Mouse (Mus musculus) liver (tissue): ENCODE measurements around the gene Slit3.

Experiments used
- DNase-seq: peaks from one replicate; pipeline ENCODE4 v3.0.0-alpha.2; 2020; ENCODE audit warnings: mixed read lengths

Gene Slit3

DNA sequence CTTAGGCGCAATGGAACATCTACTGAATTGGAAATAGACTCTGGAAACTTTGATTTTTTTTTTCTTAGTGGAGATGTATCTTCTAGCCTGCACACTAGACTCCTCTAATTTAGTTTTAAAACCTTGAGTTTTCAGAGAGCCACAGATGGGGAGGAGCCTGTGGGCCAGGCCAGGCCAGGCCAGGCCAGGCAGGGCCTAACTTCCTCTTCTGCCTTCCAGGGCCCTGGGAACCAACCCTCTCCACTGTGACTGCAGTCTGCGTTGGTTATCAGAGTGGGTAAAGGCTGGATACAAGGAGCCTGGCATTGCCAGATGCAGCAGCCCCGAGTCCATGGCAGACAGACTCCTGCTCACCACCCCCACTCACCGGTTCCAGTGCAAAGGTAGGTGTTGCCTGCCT lies 539.9 kb downstream of the Slit3 start:
- DNase-seq, result no peak

DNA sequence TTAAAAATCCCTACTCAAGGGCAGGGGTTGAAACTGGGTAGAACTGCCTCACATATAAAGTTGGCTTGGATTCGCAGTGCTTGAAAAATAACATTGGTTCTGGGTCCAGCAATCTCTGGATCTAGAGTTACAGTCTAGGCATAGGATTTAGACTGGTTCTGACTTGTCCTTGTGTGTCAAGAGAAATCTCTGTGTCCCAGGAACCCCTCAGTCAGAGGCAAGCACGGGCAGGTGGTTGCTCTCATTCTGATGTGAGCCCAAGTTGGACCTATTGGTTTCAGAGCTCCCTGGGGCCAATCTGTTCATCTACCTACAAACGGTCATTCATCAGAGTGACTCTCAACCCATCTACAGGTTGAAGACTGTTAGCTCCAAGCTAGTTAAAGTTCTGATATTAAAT lies 541.9 kb downstream of the Slit3 start:
- no peak for DNase-seq

DNA sequence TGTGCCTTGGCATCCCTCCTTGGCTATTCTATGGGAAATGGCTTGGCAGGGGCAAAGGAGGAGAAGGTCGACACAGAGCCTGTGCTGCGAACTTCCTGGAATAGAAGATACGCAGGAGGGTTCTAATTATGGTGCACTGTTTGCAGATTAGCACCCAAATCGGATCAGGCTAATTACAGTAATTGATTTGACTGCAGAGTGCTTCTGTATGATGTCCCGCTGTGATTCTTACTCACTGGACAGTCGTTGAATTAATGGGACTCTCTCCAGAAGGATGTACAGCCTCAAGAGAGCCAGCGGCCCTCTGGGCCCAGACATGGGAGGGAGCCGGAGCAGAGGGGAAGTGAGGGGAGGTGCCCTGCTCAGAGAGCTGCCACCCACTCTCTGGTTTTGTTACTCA lies 542.6 kb downstream of the Slit3 start:
- DNase-seq, result no peak

DNA sequence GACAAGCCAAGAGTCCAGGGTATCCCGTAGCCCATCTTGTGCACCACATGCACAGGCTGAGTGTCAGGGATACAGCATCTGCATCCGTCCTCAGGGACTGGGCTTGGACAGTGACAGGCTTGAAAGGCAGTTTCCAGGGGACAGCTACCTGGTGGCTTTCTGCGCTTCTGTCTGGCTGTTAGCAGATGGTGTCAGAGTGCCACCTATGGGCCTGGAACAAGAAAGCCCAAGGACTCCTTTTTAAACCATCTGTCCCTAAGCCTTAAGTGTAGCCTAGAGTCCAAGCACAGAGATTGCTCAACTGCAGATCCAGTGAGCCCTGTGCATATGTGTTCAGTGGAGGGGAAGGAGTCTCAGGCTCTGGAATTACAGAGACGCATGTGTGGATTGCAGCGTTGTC lies 544.0 kb downstream of the Slit3 start:
- peak; percentile 8 for DNase-seq

GRCm38 (mm10) chr11:35667428-35667827 lies 546.4 kb downstream of the Slit3 start:
- DNase-seq, result no peak

GRCm38 (mm10) chr11:35668138-35668537 lies 547.1 kb downstream of the Slit3 start:
- DNase-seq, result no peak

GRCm38 (mm10) chr11:35668750-35669149 lies 547.7 kb downstream of the Slit3 start:
- DNase-seq, result no peak

GRCm38 (mm10) chr11:35669536-35669935 lies 548.5 kb downstream of the Slit3 start:
- no peak for DNase-seq

GRCm38 (mm10) chr11:35670181-35670580 lies 549.2 kb downstream of the Slit3 start:
- no peak for DNase-seq

GRCm38 (mm10) chr11:35670746-35671145 lies 549.7 kb downstream of the Slit3 start:
- no peak for DNase-seq

- no peak for DNase-seq
Observed at GRCm38 (mm10) chr11:35673050-35673449, 552.0 kb downstream of the Slit3 start.

DNA sequence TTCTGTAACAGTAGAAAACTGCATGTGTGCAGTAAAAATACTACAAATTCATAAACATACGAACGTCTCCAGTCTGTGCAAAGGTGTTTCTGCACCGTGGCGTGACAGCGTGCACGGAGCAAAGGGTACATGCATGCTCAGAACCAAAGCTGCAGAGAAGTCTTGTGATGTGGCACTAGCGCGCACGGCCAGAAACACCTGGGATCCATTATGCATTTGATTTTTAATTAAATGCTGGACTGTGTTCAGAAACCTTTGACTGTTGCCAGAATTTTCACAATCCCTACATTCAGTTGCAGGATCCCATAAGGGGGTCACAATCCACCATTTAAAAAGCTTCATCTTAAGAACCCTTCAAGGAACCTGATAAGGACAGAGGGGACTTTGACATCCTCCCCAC lies 553.2 kb downstream of the Slit3 start:
- DNase-seq, result no peak

DNA sequence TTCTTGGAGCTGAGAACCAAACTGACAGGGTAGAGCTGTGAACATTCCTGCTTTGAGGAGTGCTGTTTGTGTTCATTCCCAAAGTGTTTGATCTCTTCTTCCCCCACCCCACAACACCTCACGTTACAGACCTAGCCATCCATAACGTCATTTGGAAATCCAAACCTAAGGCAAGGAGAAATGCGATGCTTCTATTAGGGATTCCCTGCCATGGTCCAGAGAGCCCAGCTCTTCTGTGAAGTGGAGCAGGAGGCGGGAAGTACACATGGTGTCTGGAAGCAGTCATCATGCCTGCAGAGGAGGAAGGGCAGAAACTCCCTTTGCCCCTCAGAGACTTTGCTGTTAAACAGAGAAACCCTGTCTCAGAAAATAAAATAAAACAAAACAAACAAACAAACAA lies 555.7 kb downstream of the Slit3 start:
- no peak for DNase-seq

GRCm38 (mm10) chr11:35679976-35680375 lies 559.0 kb downstream of the Slit3 start:
- no peak for DNase-seq

GRCm38 (mm10) chr11:35687316-35687715 lies 566.3 kb downstream of the Slit3 start:
- DNase-seq, result no peak

DNA sequence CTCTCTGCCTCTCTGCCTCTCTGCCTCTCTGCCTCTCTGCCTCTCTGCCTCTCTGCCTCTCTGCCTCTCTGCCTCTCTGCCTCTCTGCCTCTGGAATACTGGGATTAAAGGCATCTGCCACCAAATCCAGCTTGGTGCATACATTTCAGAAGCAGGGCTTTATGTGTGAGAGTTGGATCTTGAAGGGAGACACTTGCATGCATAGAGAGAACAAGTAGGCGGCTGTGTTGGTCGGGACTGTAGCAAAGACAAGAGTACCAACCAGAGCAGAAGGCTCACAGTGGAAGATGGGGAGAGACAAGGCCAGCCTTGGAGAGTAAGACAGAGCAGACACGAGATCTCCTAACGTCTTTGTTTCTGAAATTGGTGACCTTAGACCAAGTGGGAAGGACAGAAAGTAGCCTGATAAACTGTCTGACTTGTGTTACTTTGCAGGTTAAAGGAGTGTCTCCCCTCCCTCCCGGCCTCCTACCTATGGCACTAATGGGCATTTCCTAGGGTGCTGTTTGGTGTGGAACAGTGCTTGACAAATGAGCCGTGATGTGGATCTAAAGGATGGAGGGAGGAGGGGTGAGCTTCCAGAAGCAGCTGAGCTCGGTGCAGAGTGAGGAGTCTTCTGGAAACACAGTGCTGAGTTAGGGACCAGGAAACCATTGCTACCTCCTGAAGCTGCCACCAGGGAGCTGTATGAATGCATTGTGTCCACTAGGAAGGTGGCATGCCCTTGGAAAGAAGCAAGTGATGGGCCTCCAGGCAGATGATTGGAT lies 569.7 kb downstream of the Slit3 start:
- DNase-seq, result no peak

DNA sequence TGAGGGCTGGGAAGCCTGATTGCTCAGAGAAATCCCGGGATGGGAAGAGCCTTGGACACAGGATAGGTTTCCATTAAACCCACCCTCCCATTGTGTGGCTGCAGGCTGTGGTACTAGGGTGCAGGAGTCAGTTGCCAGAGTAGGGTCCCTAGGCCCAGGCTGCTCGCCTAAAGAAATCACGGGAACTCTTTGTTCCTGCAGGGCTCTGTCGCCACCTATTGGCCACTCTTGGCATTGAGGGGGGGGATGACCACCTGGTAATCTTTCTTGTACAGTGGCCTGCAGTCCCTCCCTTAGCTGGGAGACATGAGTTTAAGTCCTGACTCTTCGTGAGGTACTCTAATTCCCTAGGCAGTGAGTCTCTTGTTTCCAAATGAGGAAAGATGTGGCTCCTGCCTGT lies 572.1 kb downstream of the Slit3 start:
- peak; percentile 67 for DNase-seq

DNA sequence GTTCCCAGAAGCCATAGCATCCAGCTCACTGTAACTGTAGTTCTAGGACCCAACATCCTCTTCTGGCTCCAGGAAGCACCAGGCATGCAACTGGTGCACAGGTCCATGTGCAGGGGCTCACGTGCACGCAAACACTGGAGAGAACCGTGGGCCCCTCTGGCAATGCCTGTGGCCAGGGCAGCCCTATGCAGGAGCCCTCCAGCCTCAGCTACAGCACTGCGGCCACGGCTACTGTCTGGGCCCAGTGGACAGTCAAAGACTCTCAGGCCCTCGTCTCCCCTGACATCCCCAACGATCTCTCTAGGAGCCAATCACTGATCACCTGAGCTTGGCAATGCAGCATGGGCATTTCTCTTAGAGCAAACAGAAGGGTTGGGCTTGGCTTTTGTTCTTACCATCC lies 572.6 kb downstream of the Slit3 start:
- DNase-seq, result no peak

DNA sequence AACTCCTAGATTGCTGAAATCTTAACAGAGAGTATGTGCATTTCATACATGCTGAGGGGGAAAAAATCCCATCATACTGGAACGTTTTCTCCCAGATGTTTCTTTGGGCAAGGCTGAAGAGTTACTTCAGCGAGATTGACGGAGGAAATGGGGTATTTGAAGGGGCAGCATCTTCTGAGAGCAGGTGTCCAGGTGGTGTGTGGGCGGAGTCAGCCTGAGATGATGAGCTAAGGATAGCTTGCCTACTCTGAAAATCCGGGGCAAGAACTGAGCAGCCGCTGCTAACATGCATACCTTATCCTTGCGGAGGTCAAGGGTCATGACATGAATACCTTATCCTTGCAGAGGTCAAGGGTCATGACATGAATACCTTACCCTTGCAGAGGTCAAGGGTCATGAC lies 576.5 kb downstream of the Slit3 start:
- DNase-seq, result no peak

GRCm38 (mm10) chr11:35698901-35699300 lies 577.9 kb downstream of the Slit3 start:
- no peak for DNase-seq

GRCm38 (mm10) chr11:35703471-35703870 lies 582.4 kb downstream of the Slit3 start:
- DNase-seq, result no peak

GRCm38 (mm10) chr11:35704381-35704780 lies 583.4 kb downstream of the Slit3 start:
- no peak for DNase-seq

GRCm38 (mm10) chr11:35704927-35705326 lies 583.9 kb downstream of the Slit3 start:
- no peak for DNase-seq

DNA sequence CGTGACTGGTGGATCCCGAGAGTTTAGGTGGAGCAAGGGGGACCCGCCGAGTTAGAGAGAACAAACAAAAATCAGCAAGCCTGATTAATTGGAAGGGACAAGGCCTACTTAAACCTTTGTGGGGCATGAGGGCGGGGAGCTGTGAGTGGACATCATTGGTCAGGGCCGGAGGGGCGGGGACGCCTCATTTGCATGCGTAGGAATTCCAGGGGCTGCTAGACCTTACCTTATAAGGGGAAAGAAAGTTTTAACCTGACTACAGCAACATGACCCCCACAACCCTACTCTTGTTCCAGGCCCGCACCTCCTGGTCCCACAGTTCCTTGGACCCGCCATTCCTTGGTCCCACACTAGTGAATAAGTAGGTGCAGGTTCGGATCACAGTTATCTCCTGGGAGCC lies 586.4 kb downstream of the Slit3 start:
- DNase-seq, result no peak

DNA sequence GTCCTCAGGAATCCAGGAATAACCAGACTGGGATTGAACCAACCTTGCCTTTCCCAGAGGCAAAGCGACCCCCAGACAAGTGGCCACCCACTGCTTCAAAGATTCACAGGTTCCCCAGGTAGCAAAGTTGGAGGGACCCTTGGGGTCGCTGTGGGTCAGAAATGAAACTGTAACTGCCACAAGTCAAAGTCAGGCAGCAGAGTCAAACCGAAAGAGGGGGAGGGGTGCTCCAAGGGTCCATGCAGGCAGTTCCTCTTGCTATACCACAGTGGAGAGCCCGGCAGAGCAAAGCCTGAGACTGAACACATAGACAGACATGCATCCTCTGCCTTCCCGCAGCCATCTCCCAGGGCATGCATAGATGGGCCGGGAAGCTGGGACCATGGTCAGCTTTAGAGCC lies 590.3 kb downstream of the Slit3 start:
- no peak for DNase-seq
